Mouse (Mus musculus): Measurements from ENCODE around the gene Tnfaip8l1.

DNA sequence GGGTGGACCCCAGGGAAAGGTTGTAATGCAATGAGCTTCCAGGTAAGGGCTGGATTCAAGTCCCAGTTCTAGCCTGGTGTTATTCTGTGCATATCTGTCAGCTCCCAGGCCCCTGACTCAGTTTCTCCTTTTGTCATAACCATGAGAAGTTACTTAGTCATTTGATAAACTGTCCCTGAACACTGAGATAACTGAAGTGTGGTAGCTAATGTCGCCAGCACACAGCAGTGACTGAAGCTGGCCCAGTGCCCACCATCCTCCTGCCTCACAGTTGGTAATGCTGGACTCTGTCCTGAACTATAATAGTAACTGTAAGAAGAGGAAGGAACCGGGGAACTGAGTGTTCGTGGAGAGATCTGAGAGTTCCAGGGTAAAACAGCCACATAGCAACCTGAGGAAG is 2.2 kb downstream of the Tnfaip8l1 start:
- TF ChIP-seq POLR2AphosphoS5 (IDR thresholded peaks at IDR 0.05; ENCODE audit: borderline replicate concordance, low read depth, low read length) (no peak), CTCF (IDR thresholded peaks at IDR 0.05 in 2 of 3, conservative IDR thresholded peaks at IDR 0.05 in 1 of 3; ENCODE audit: control insufficient read depth in 1 of 3, insufficient read depth in 1 of 3, low read depth in 2 of 3, low read length in 3 of 3, poor library complexity in 1 of 3, severe bottlenecking in 1 of 3) (no peak), BHLHE40 (IDR thresholded peaks at IDR 0.05; ENCODE audit: borderline replicate concordance, low read depth, low read length) (no peak), POLR2A (IDR thresholded peaks at IDR 0.05; ENCODE audit: control insufficient read depth in 1 of 2, insufficient read depth in 1 of 2, low read depth in 1 of 2, low read length in 2 of 2, poor library complexity in 1 of 2) (no peak), MAFK (IDR thresholded peaks at IDR 0.05; ENCODE audit: borderline replicate concordance, low read depth, low read length) (no peak), TAL1 (IDR thresholded peaks at IDR 0.05; ENCODE audit: low read length) (peak; percentile 23), ZKSCAN1 (IDR thresholded peaks at IDR 0.05; ENCODE audit: low read depth, low read length) (no peak), EP300 (IDR thresholded peaks at IDR 0.05; ENCODE audit: low read depth in 1 of 2, low read length in 2 of 2) (peak in 1 of 2 experiments; percentile 62; a peak in 3 of 4 replicates), HCFC1 (IDR thresholded peaks at IDR 0.05; ENCODE audit: low read depth, low read length) (no peak), MXI1 (IDR thresholded peaks at IDR 0.05; ENCODE audit: low read depth, low read length) (no peak), ETS1 (IDR thresholded peaks at IDR 0.05; ENCODE audit: low read depth, low read length) (peak; percentile 38; the same call in 1 of the 2 replicates), SIN3A (IDR thresholded peaks at IDR 0.05; ENCODE audit: low read length) (no peak)
